Mouse (Mus musculus) midbrain, postnatal 0 days (tissue): Measurements from ENCODE around the gene Plxnb2. TPM values are rescaled to one million over a fixed set of nuclear protein-coding genes. Genes with fewer than 3 reads are reported as not detected.
A peak's percentile ranks its signal among the peaks of the same experiment; 100 is the strongest.

Source experiments
- ATAC-seq: fragments of 200-750 bp; cut with Nextera tagmentation; 2 replicates; pipeline ENCODE4 v1.8.0; 2017; ENCODE audit warnings: moderate number of reproducible peaks, mild to moderate bottlenecking, moderate TSS enrichment, moderate library complexity; ENCODE audit not compliant: low FRiP score
- DNase-seq: peaks from one replicate; pipeline ENCODE4 v3.0.0-alpha.2; 2015; ENCODE audit warnings: low spot score
- H3K27ac ChIP-seq: fragments of 300-500 bp; sonication (generic); 2 replicates; pipeline ENCODE4 v1.5.1; 2014; ENCODE audit warnings: low read depth, mild to moderate bottlenecking, low read length, mixed read lengths
- H3K27me3 ChIP-seq: fragments of 300-500 bp; sonication (generic); 2 replicates; pipeline ENCODE4 v1.6.1; 2014; ENCODE audit warnings: low read length, control low read depth, mixed read lengths; ENCODE audit not compliant: insufficient read depth
- H3K36me3 ChIP-seq: fragments of 300-500 bp; sonication (generic); 2 replicates; pipeline ENCODE4 v1.6.1; 2014; ENCODE audit warnings: low read length, control low read depth, mixed read lengths; ENCODE audit not compliant: insufficient read depth
- H3K4me1 ChIP-seq: fragments of 300-500 bp; sonication (generic); 2 replicates; pipeline ENCODE4 v1.6.1; 2014; ENCODE audit warnings: mild to moderate bottlenecking, control low read depth, antibody characterized with exemption, low read length, mixed read lengths; ENCODE audit not compliant: insufficient read depth
- H3K4me2 ChIP-seq: fragments of 300-500 bp; sonication (generic); 2 replicates; pipeline ENCODE4 v1.6.1; 2014; ENCODE audit warnings: low read depth, mild to moderate bottlenecking, low read length, mixed read lengths; ENCODE audit not compliant: poor library complexity, severe bottlenecking
- H3K4me3 ChIP-seq: fragments of 300-500 bp; sonication (generic); 2 replicates; pipeline ENCODE4 v1.5.1; 2014; ENCODE audit warnings: low read depth, mild to moderate bottlenecking, low read length, moderate library complexity
- H3K9ac ChIP-seq: fragments of 300-500 bp; sonication (generic); replicated peaks from 2 replicates; pipeline ENCODE4 v1.6.1; 2014; ENCODE audit warnings: mild to moderate bottlenecking, low read length, moderate library complexity, mixed read lengths; ENCODE audit not compliant: poor library complexity, severe bottlenecking
- H3K9me3 ChIP-seq: fragments of 300-500 bp; sonication (generic); 2 replicates; pipeline ENCODE4 v1.6.1; 2016; ENCODE audit warnings: low read length, control low read depth
- CTCF ChIP-seq: IDR thresholded peaks from 2 replicates; pipeline ENCODE4 v1.5.1; 2016; ENCODE audit warnings: antibody characterized with exemption, mild to moderate bottlenecking
- WGBS: fragments of 180-500 bp; shearing (Covaris S2); extraction: QIAGEN DNeasy Blood & Tissue Kit; methylation state at CpG from one replicate; pipeline ENCODE4 v1.1.7; 2014; 5-methylcytosine and 5-hydroxymethylcytosine counted together
- microRNA-seq: library from miRNA; unstranded; fragments of <30 nt; microRNA quantifications from one replicate; pipeline ENCODE4, GENCODE M21; 2016; ENCODE audit warnings: borderline number of aligned reads
- polyA plus RNA-seq: library from polyadenylated mRNA; unstranded; fragments of >200 nt; fragmentation: Nextera tagmentation; extraction: Ambion mirVana; gene quantifications from 2 replicates; pipeline ENCODE4 v1.2.1, GENCODE M21; 2015
- total RNA-seq: library from RNA; depleted of rRNA; stranded (reverse); fragments of >200 nt; gene quantifications from 2 replicates; pipeline ENCODE4 v1.2.3, GENCODE M21; 2014; rRNA removed

The Plxnb2 gene
- total and polyA plus RNA-seq, 2 experiments from 2014 or later = 50.4 to 199 TPM

GRCm38 (mm10) chr15:89118007-89118406, 62.6 kb downstream of the Plxnb2 start:
- Histone ChIP-seq H3K27ac (no peak overlapping the region), H3K9me3 (no peaks in the 10 kb centered on the region), H3K27me3 (no peaks in the 10 kb centered on the region), H3K4me3 (no peak overlapping the region), H3K4me1 (0 out of 2 replicates have a peak, but pooled peaks cover 2% of the 10 kb centered on the region), H3K9ac (no peak overlapping the region), H3K36me3 (peaks cover 21% of the 10 kb centered on the region), H3K4me2 (no peak overlapping the region)
- TF ChIP-seq CTCF = peak; percentile 65
- no peak for DNase-seq
- ATAC-seq = no peak

GRCm38 (mm10) chr15:89110147-89110546, 70.4 kb downstream of the Plxnb2 start:
- ATAC-seq (no peak), DNase-seq (no peak)
- H3K9ac ChIP-seq = no peak overlapping the region
- no peak overlapping the region for H3K27ac ChIP-seq
- no peak overlapping the region for H3K4me2 ChIP-seq
- no peaks in the 10 kb centered on the region for H3K27me3 ChIP-seq
- no peaks in the 10 kb centered on the region for H3K9me3 ChIP-seq
- no peak overlapping the region for H3K4me3 ChIP-seq
- TF ChIP-seq CTCF = no peak
- no peaks in the 10 kb centered on the region for H3K4me1 ChIP-seq
- 90% methylated on average over 8 of the region's 9 CpGs for WGBS
- peaks cover 66% of the 10 kb centered on the region for H3K36me3 ChIP-seq

GRCm38 (mm10) chr15:89106976-89107375, 73.6 kb downstream of the Plxnb2 start:
- no peak overlapping the region for H3K9ac ChIP-seq
- ATAC-seq (no peak), DNase-seq (no peak)
- H3K27me3 ChIP-seq = no peaks in the 10 kb centered on the region
- H3K4me2 ChIP-seq = no peak overlapping the region
- TF ChIP-seq CTCF = no peak
- peaks cover 86% of the 10 kb centered on the region for H3K36me3 ChIP-seq
- H3K27ac ChIP-seq = no peak overlapping the region
- no peaks in the 10 kb centered on the region for H3K9me3 ChIP-seq
- no peak overlapping the region for H3K4me3 ChIP-seq
- 88% methylated on average over 1 of the region's 1 CpGs for WGBS
- H3K4me1 ChIP-seq = no peaks in the 10 kb centered on the region

GRCm38 (mm10) chr15:89106073-89106472, 74.5 kb downstream of the Plxnb2 start:
- DNase-seq = no peak

More at GRCm38 (mm10) chr15:89106073-89106472, 74.5 kb downstream of the Plxnb2 start:
- H3K4me2 ChIP-seq = no peak overlapping the region
- no peak overlapping the region for H3K4me3 ChIP-seq
- H3K9ac ChIP-seq = no peak overlapping the region
- H3K9me3 ChIP-seq = no peaks in the 10 kb centered on the region
- H3K4me1 ChIP-seq = no peaks in the 10 kb centered on the region
- 92% methylated on average over 13 of the region's 13 CpGs for WGBS
- peaks cover 88% of the 10 kb centered on the region for H3K36me3 ChIP-seq
- H3K27ac ChIP-seq = no peak overlapping the region
- no peak for TF ChIP-seq CTCF
- H3K27me3 ChIP-seq = no peaks in the 10 kb centered on the region
- ATAC-seq = no peak

Small RNAs within 50 kb of the gene (microRNA-seq; reads per million reads assigned to microRNA genes)
- gene Mir6958 (8.4 reads per million, percentile 18 among the genes with 10 or more reads in this experiment), gene Mir7118 (not detected)

Other genes starting within 250 kb of the Plxnb2 start
- 3.3 TPM in 1 of 2 replicates, not detected in the other for gene Ttll8, start 226.4 kb downstream of the Plxnb2 start, total RNA-seq
- gene Ttll8, start 226.4 kb downstream of the Plxnb2 start, polyA plus RNA-seq = 0.26 and 0.35 TPM in 2 replicates
- 46.6 and 60.0 TPM in 2 replicates for gene Mlc1, start 201.8 kb downstream of the Plxnb2 start, total RNA-seq
- gene Mlc1, start 201.8 kb downstream of the Plxnb2 start, polyA plus RNA-seq = 46.7 and 46.8 TPM in 2 replicates
- 0.22 TPM in 1 of 2 replicates, not detected in the other for gene Mov10l1, start 197.9 kb downstream of the Plxnb2 start, total RNA-seq
- not detected in 2 replicates for gene Mov10l1, start 197.9 kb downstream of the Plxnb2 start, polyA plus RNA-seq
- gene Panx2, start 121.1 kb downstream of the Plxnb2 start, total RNA-seq = 14.4 and 16.4 TPM in 2 replicates
- 9.3 and 13.3 TPM in 2 replicates for gene Panx2, start 121.1 kb downstream of the Plxnb2 start, polyA plus RNA-seq
- gene Trabd, start 105.7 kb downstream of the Plxnb2 start, total RNA-seq = 32.9 and 48.6 TPM in 2 replicates
- 21.6 and 23.6 TPM in 2 replicates for gene Trabd, start 105.7 kb downstream of the Plxnb2 start, polyA plus RNA-seq
- 42.3 and 50.0 TPM in 2 replicates for gene Selenoo, start 91.7 kb downstream of the Plxnb2 start, total RNA-seq
- gene Selenoo, start 91.7 kb downstream of the Plxnb2 start, polyA plus RNA-seq = 19.0 and 19.4 TPM in 2 replicates
- gene Tubgcp6, start 57.7 kb downstream of the Plxnb2 start, total RNA-seq = 46.1 and 68.0 TPM in 2 replicates
- 10.8 and 11.0 TPM in 2 replicates for gene Tubgcp6, start 57.7 kb downstream of the Plxnb2 start, polyA plus RNA-seq
- gene Hdac10, start 52.1 kb downstream of the Plxnb2 start, total RNA-seq = 24.4 and 26.4 TPM in 2 replicates
- 24.5 and 25.6 TPM in 2 replicates for gene Hdac10, start 52.1 kb downstream of the Plxnb2 start, polyA plus RNA-seq
- gene Mapk12, start 40.1 kb downstream of the Plxnb2 start, total RNA-seq = 1.5 and 4.7 TPM in 2 replicates
- 2.0 and 3.2 TPM in 2 replicates for gene Mapk12, start 40.1 kb downstream of the Plxnb2 start, polyA plus RNA-seq
- gene Mapk11, start 31.2 kb downstream of the Plxnb2 start, total RNA-seq = 26.9 and 34.8 TPM in 2 replicates
- 18.9 and 19.3 TPM in 2 replicates for gene Mapk11, start 31.2 kb downstream of the Plxnb2 start, polyA plus RNA-seq
- gene Dennd6b, start 15.7 kb upstream of the Plxnb2 start, total RNA-seq = 98.8 and 115 TPM in 2 replicates
- 88.2 and 88.3 TPM in 2 replicates for gene Dennd6b, start 15.7 kb upstream of the Plxnb2 start, polyA plus RNA-seq
- 225 and 315 TPM in 2 replicates for gene Ppp6r2, start 30.8 kb upstream of the Plxnb2 start, total RNA-seq
- 76.5 and 87.1 TPM in 2 replicates for gene Ppp6r2, start 30.8 kb upstream of the Plxnb2 start, polyA plus RNA-seq
- gene Sbf1, start 134.5 kb upstream of the Plxnb2 start, total RNA-seq = 268 and 287 TPM in 2 replicates
- gene Sbf1, start 134.5 kb upstream of the Plxnb2 start, polyA plus RNA-seq = 77.3 and 79.3 TPM in 2 replicates
- not detected in 2 replicates for gene Adm2, start 141.9 kb upstream of the Plxnb2 start, total RNA-seq
- gene Adm2, start 141.9 kb upstream of the Plxnb2 start, polyA plus RNA-seq = not detected in 2 replicates
- gene Miox, start 153.6 kb upstream of the Plxnb2 start, total RNA-seq = not detected in 2 replicates
- gene Miox, start 153.6 kb upstream of the Plxnb2 start, polyA plus RNA-seq = not detected in 2 replicates
- gene Lmf2, start 174.9 kb upstream of the Plxnb2 start, total RNA-seq = 20.2 and 25.6 TPM in 2 replicates
- gene Lmf2, start 174.9 kb upstream of the Plxnb2 start, polyA plus RNA-seq = 27.3 and 30.9 TPM in 2 replicates
- gene Ncaph2, start 174.9 kb upstream of the Plxnb2 start, total RNA-seq = 87.1 and 88.8 TPM in 2 replicates
- gene Ncaph2, start 174.9 kb upstream of the Plxnb2 start, polyA plus RNA-seq = 88.0 and 96.9 TPM in 2 replicates
- 24.9 and 36.1 TPM in 2 replicates for gene Sco2, start 193.1 kb upstream of the Plxnb2 start, total RNA-seq
- gene Sco2, start 193.1 kb upstream of the Plxnb2 start, polyA plus RNA-seq = 23.1 and 26.5 TPM in 2 replicates
- gene Tymp, start 196.3 kb upstream of the Plxnb2 start, total RNA-seq = 4.6 and 7.0 TPM in 2 replicates
- 3.1 and 3.6 TPM in 2 replicates for gene Tymp, start 196.3 kb upstream of the Plxnb2 start, polyA plus RNA-seq
- 2.2 and 10.7 TPM in 2 replicates for gene Odf3b, start 198.5 kb upstream of the Plxnb2 start, total RNA-seq
- 6.7 and 8.6 TPM in 2 replicates for gene Odf3b, start 198.5 kb upstream of the Plxnb2 start, polyA plus RNA-seq
- gene Klhdc7b, start 204.1 kb upstream of the Plxnb2 start, total RNA-seq = 0.14 and 0.22 TPM in 2 replicates
- not detected in 2 replicates for gene Klhdc7b, start 204.1 kb upstream of the Plxnb2 start, polyA plus RNA-seq
- gene Syce3, start 229.7 kb upstream of the Plxnb2 start, total RNA-seq = not detected in 2 replicates
- gene Syce3, start 229.7 kb upstream of the Plxnb2 start, polyA plus RNA-seq = not detected in 2 replicates
- 2.4 and 4.7 TPM in 2 replicates for gene Cpt1b, start 245.1 kb upstream of the Plxnb2 start, total RNA-seq
- 1.7 and 2.2 TPM in 2 replicates for gene Cpt1b, start 245.1 kb upstream of the Plxnb2 start, polyA plus RNA-seq
- gene C730034F03Rik, start 248.8 kb upstream of the Plxnb2 start, total RNA-seq = 0.66 and 1.2 TPM in 2 replicates
- 2.1 and 3.9 TPM in 2 replicates for gene C730034F03Rik, start 248.8 kb upstream of the Plxnb2 start, polyA plus RNA-seq
- 0.85 and 0.93 TPM in 2 replicates for gene Gm44502, start 248.9 kb upstream of the Plxnb2 start, total RNA-seq
- gene Gm44502, start 248.9 kb upstream of the Plxnb2 start, polyA plus RNA-seq = not detected in 2 replicates
- 65.3 and 66.2 TPM in 2 replicates for gene Chkb, start 249.1 kb upstream of the Plxnb2 start, total RNA-seq
- gene Chkb, start 249.1 kb upstream of the Plxnb2 start, polyA plus RNA-seq = 101 and 103 TPM in 2 replicates